In genomic region chr3:121290681-121291080, GRCm38 (mm10) we compare ENCODE assay signal across 8 mouse cellular contexts. TPM values are rescaled to one million over a fixed set of nuclear protein-coding genes. Genes with fewer than 3 reads are reported as not detected.
DNase-seq lines count a peak whose midpoint lies in the region; ATAC-seq and TF ChIP-seq lines count a peak whose summit lies in the region.

No protein-coding gene starts in this region.

- no peak overlapping the region for H3K27ac ChIP-seq in heart, embryonic 11.5 days (ENCODE audit: low read depth, low read length)
- H3K27ac ChIP-seq in MEL (ENCODE audit: control insufficient read depth, low read depth, low read length) = no peak overlapping the region
- peak overlapping the region; percentile 90 for H3K27ac ChIP-seq in heart, postnatal 0 days (ENCODE audit: low read depth)
- H3K27ac ChIP-seq in liver, postnatal 0 days (ENCODE audit: low read depth) = peak overlapping the region; percentile 91

- no peak for TF ChIP-seq CTCF in MEL (IDR thresholded peaks at IDR 0.05 in 2 of 3, conservative IDR thresholded peaks at IDR 0.05 in 1 of 3; ENCODE audit: control insufficient read depth in 1 of 3, insufficient read depth in 1 of 3, low read depth in 2 of 3, low read length in 3 of 3, poor library complexity in 1 of 3, severe bottlenecking in 1 of 3)
- no peak for TF ChIP-seq CTCF in heart, postnatal 0 days (IDR thresholded peaks at IDR 0.05; ENCODE audit: low read depth)
- no peak for TF ChIP-seq CTCF in liver, postnatal 0 days (IDR thresholded peaks at IDR 0.05; ENCODE audit: low read depth)

- peak overlapping the region; percentile 79 for H3K9ac ChIP-seq in heart, embryonic 11.5 days (ENCODE audit: low read depth, low read length)
- peak overlapping the region; percentile 75 for H3K9ac ChIP-seq in MEL (ENCODE audit: control insufficient read depth, low read depth, low read length, poor library complexity, severe bottlenecking)
- peak overlapping the region; percentile 57; the same call in 1 of the 2 replicates for H3K9ac ChIP-seq in heart, postnatal 0 days (replicated peaks; ENCODE audit: low read depth, low read length)
- peak overlapping the region; percentile 68 for H3K9ac ChIP-seq in liver, postnatal 0 days (replicated peaks)

- no peak for TF ChIP-seq POLR2A in MEL (IDR thresholded peaks at IDR 0.05; ENCODE audit: control insufficient read depth in 1 of 2, insufficient read depth in 1 of 2, low read depth in 1 of 2, low read length in 2 of 2, poor library complexity in 1 of 2)

- H3K4me3 ChIP-seq in heart, embryonic 11.5 days (ENCODE audit: low read depth, low read length) = peak overlapping the region; percentile 62; the same call in 1 of the 2 replicates
- peak overlapping the region; percentile 72 to 89 for H3K4me3 ChIP-seq in MEL (ENCODE audit: control insufficient read depth in 1 of 2, insufficient read depth in 1 of 2, low read depth in 2 of 2, low read length in 2 of 2)
- peak overlapping the region; percentile 59 for H3K4me3 ChIP-seq in heart, postnatal 0 days (ENCODE audit: low read depth, low read length)
- peak overlapping the region; percentile 61 for H3K4me3 ChIP-seq in liver, postnatal 0 days (ENCODE audit: low read depth, low read length)

- no peak for TF ChIP-seq EP300 in MEL (IDR thresholded peaks at IDR 0.05; ENCODE audit: low read depth in 1 of 2, low read length in 2 of 2)
- no peak for TF ChIP-seq EP300 in heart, postnatal 0 days (IDR thresholded peaks at IDR 0.05; ENCODE audit: low read depth)
- no peak for TF ChIP-seq EP300 in liver, postnatal 0 days (IDR thresholded peaks at IDR 0.05; ENCODE audit: low read depth)

- no peak for DNase-seq in heart, adult 8-10 months (ENCODE audit: low spot score)
- no peak for DNase-seq in MEL (ENCODE audit: low read depth, low spot score)
- no peak for DNase-seq in heart, postnatal 0 days (ENCODE audit: low spot score)
- DNase-seq in liver, postnatal 0 days = no peak
- DNase-seq in spleen, adult 18-20 months = no peak
- DNase-seq in gastrocnemius, adult 18-20 months (ENCODE audit: low spot score) = no peak
- DNase-seq in adrenal gland, postnatal 4 days (ENCODE audit: low spot score in 2 of 2) = no peak

- H3K9me3 ChIP-seq in heart, embryonic 11.5 days (replicated peaks; ENCODE audit: control insufficient read depth, low read length) = no peaks in the 10 kb centered on the region
- no peaks in the 10 kb centered on the region for H3K9me3 ChIP-seq in MEL (replicated peaks; ENCODE audit: insufficient read depth, low read length)
- no peaks in the 10 kb centered on the region for H3K9me3 ChIP-seq in heart, postnatal 0 days (replicated peaks; ENCODE audit: control insufficient read depth, low read length)
- no peaks in the 10 kb centered on the region for H3K9me3 ChIP-seq in liver, postnatal 0 days (ENCODE audit: low read length)

- H3K4me1 ChIP-seq in heart, embryonic 11.5 days (ENCODE audit: control insufficient read depth, insufficient read depth, low read length) = no peaks in the 10 kb centered on the region
- 0 out of 4 replicates have a peak, but pooled peaks cover 0 to 5% of the 10 kb centered on the region in 2 experiments for H3K4me1 ChIP-seq in MEL (ENCODE audit: control insufficient read depth in 1 of 2, insufficient read depth in 2 of 2, low read length in 2 of 2)
- H3K4me1 ChIP-seq in heart, postnatal 0 days (ENCODE audit: control insufficient read depth, insufficient read depth) = 0 out of 2 replicates have a peak, but pooled peaks cover 5% of the 10 kb centered on the region
- peaks cover 16% of the 10 kb centered on the region for H3K4me1 ChIP-seq in liver, postnatal 0 days (ENCODE audit: insufficient read depth)

- TF ChIP-seq RAD21 in MEL (IDR thresholded peaks at IDR 0.05; ENCODE audit: low read depth, low read length) = no peak

- no peaks in the 10 kb centered on the region; the same call in 1 of the 2 replicates for H3K79me2 ChIP-seq in MEL (ENCODE audit: control insufficient read depth, insufficient read depth, low read length, poor library complexity)

- no peaks in the 10 kb centered on the region for H3K36me3 ChIP-seq in heart, embryonic 11.5 days (ENCODE audit: control insufficient read depth, insufficient read depth, low read length)
- peaks cover 0 to 2% of the 10 kb centered on the region in 2 experiments; a peak in 1 of 4 replicates for H3K36me3 ChIP-seq in MEL (ENCODE audit: control insufficient read depth in 1 of 2, insufficient read depth in 2 of 2, low read length in 2 of 2)
- no peaks in the 10 kb centered on the region for H3K36me3 ChIP-seq in heart, postnatal 0 days (replicated peaks; ENCODE audit: control insufficient read depth, insufficient read depth, low read length)
- no peaks in the 10 kb centered on the region for H3K36me3 ChIP-seq in liver, postnatal 0 days (replicated peaks; ENCODE audit: insufficient read depth, low read length)

- H3K27me3 ChIP-seq in heart, embryonic 11.5 days (ENCODE audit: control insufficient read depth, insufficient read depth, low read length) = no peaks in the 10 kb centered on the region
- no peaks in the 10 kb centered on the region for H3K27me3 ChIP-seq in MEL (ENCODE audit: control insufficient read depth in 1 of 2, insufficient read depth in 2 of 2, low read length in 2 of 2)
- no peaks in the 10 kb centered on the region for H3K27me3 ChIP-seq in heart, postnatal 0 days (ENCODE audit: control insufficient read depth, insufficient read depth, low read length)
- H3K27me3 ChIP-seq in liver, postnatal 0 days (ENCODE audit: insufficient read depth, low read length) = no peaks in the 10 kb centered on the region

- no peak for ATAC-seq in heart, embryonic 11.5 days (replicated peaks; ENCODE audit: insufficient number of reproducible peaks, low FRiP score, low TSS enrichment)
- no peak for ATAC-seq in heart, postnatal 0 days (ENCODE audit: insufficient read depth, low read depth)
- no peak for ATAC-seq in liver, postnatal 0 days

- H3K4me2 ChIP-seq in heart, embryonic 11.5 days = peak overlapping the region; percentile 71
- peak overlapping the region; percentile 80 for H3K4me2 ChIP-seq in heart, postnatal 0 days (ENCODE audit: low read depth, low read length)
- H3K4me2 ChIP-seq in liver, postnatal 0 days (ENCODE audit: low read depth, low read length) = peak overlapping the region; percentile 87

- 71% methylated on average over 8 of the region's 8 CpGs for WGBS in heart, embryonic 11.5 days (ENCODE audit: insufficient replicate concordance)
- 62% methylated on average over 8 of the region's 8 CpGs for WGBS in heart, postnatal 0 days
- WGBS in liver, postnatal 0 days (ENCODE audit: insufficient replicate concordance) = 72% methylated on average over 8 of the region's 8 CpGs

TF ChIP-seq in MEL, 35 proteins besides CTCF, POLR2A, EP300 and RAD21 (continues in another document):
- TF ChIP-seq POLR2AphosphoS5 (IDR thresholded peaks at IDR 0.05; ENCODE audit: borderline replicate concordance, low read depth, low read length) (no peak), ZNF384 (IDR thresholded peaks at IDR 0.05; ENCODE audit: low read depth, low read length) (no peak), CHD2 (IDR thresholded peaks at IDR 0.05; ENCODE audit: low read length) (no peak), ZMIZ1 (IDR thresholded peaks at IDR 0.05; ENCODE audit: low read depth, low read length) (no peak), USF1 (IDR thresholded peaks at IDR 0.05; ENCODE audit: low read depth, low read length) (no peak), HCFC1 (IDR thresholded peaks at IDR 0.05; ENCODE audit: low read depth, low read length) (no peak), GATA1 (IDR thresholded peaks at IDR 0.05; ENCODE audit: low read depth, low read length) (no peak), MAFK (IDR thresholded peaks at IDR 0.05; ENCODE audit: borderline replicate concordance, low read depth, low read length) (no peak), MYB (IDR thresholded peaks at IDR 0.05; ENCODE audit: low read depth, low read length) (no peak), POLR2AphosphoS2 (IDR thresholded peaks at IDR 0.05; ENCODE audit: low read length) (no peak), SMC3 (IDR thresholded peaks at IDR 0.05; ENCODE audit: low read depth, low read length) (no peak), MEF2A (IDR thresholded peaks at IDR 0.05; ENCODE audit: extremely low read depth, insufficient replicate concordance, low read depth, low read length, poor library complexity, severe bottlenecking) (no peak), RCOR1 (IDR thresholded peaks at IDR 0.05; ENCODE audit: low read depth, low read length) (no peak), NELFE (IDR thresholded peaks at IDR 0.05; ENCODE audit: low read depth, low read length) (no peak), SIN3A (IDR thresholded peaks at IDR 0.05; ENCODE audit: low read length) (no peak), CHD1 (IDR thresholded peaks at IDR 0.05; ENCODE audit: low read depth, low read length) (no peak), BHLHE40 (IDR thresholded peaks at IDR 0.05; ENCODE audit: borderline replicate concordance, low read depth, low read length) (no peak)

RNA-seq across cellular contexts. Expression of gene Alg14, which starts 0.9 kb away (rescaled TPM):
- 38.2 and 42.2 TPM in 2 replicates for polyA plus RNA-seq in heart, embryonic 11.5 days (2014; fragmentation: Nextera tagmentation; extraction: Ambion mirVana)
- total RNA-seq in heart, adult 8-10 months (2022) = 10 to 100 TPM in 2 of 4 experiments, 1 to 10 TPM in 2; 7.5 to 12.4 (median 10.9) TPM
- total RNA-seq in MEL (2012; rRNA removed) = 2.5 and 3.2 TPM in 2 replicates
- 10 to 100 TPM in 1 of 2 experiments, not detected in 1; 20.1 TPM for polyA plus RNA-seq in MEL (2012; ENCODE audit: insufficient read depth in 1 of 2, insufficient read length in 2 of 2, low read depth in 1 of 2, low replicate concordance in 2 of 2, missing spikeins in 1 of 2)
- total RNA-seq in heart, postnatal 0 days (2014; rRNA removed; ENCODE audit: low replicate concordance) = 27.3 and 27.6 TPM in 2 replicates
- polyA plus RNA-seq in heart, postnatal 0 days (2015; fragmentation: Nextera tagmentation; extraction: Ambion mirVana) = 27.1 and 30.8 TPM in 2 replicates
- 20.1 and 21.3 TPM in 2 replicates for polyA plus RNA-seq in liver, postnatal 0 days (2015; fragmentation: Nextera tagmentation; extraction: Ambion mirVana)
- total RNA-seq in gastrocnemius, adult 18-20 months (2021) = 1 to 10 TPM; 6.7 to 6.9 TPM
- total RNA-seq in adrenal gland, postnatal 4 days (2021) = 10 to 100 TPM; 27.6 to 31.0 TPM

RNA-seq across cellular contexts. Expression of gene Tmem56, which starts 7.8 kb away (rescaled TPM):
- 1.8 and 2.5 TPM in 2 replicates for polyA plus RNA-seq in heart, embryonic 11.5 days (2014; fragmentation: Nextera tagmentation; extraction: Ambion mirVana)
- 1 to 10 TPM; 1.2 to 2.7 (median 2.0) TPM for total RNA-seq in heart, adult 8-10 months (2022)
- 0.20 and 0.39 TPM in 2 replicates for total RNA-seq in MEL (2012; rRNA removed)
- polyA plus RNA-seq in MEL (2012; ENCODE audit: insufficient read depth in 1 of 2, insufficient read length in 2 of 2, low read depth in 1 of 2, low replicate concordance in 2 of 2, missing spikeins in 1 of 2) = under 1 TPM in 1 of 2 experiments, not detected in 1; 0.32 TPM
- total RNA-seq in heart, postnatal 0 days (2014; rRNA removed; ENCODE audit: low replicate concordance) = 0.73 and 4.4 TPM in 2 replicates
- polyA plus RNA-seq in heart, postnatal 0 days (2015; fragmentation: Nextera tagmentation; extraction: Ambion mirVana) = 0.36 and 0.48 TPM in 2 replicates
- 21.9 and 24.1 TPM in 2 replicates for polyA plus RNA-seq in liver, postnatal 0 days (2015; fragmentation: Nextera tagmentation; extraction: Ambion mirVana)
- 10 to 100 TPM; 44.0 to 52.1 TPM for total RNA-seq in gastrocnemius, adult 18-20 months (2021)
- 10 to 100 TPM; 19.4 to 22.0 TPM for total RNA-seq in adrenal gland, postnatal 4 days (2021)

Comparison
In these comparisons a context has a peak if more than half of its experiments do, and no peak if none do; other contexts are left out.
1. H3K27ac ChIP-seq: peak in heart, postnatal 0 days (single experiment) and liver, postnatal 0 days (single experiment); none in heart, embryonic 11.5 days (single experiment) and MEL (single experiment).
2. Peak in every context shown above with its lines, with median percentiles within 50 percentile points of each other: H3K4me2 ChIP-seq, H3K4me3 ChIP-seq and H3K9ac ChIP-seq.